Mouse (Mus musculus): ENCODE data around the gene Lsm14b. TPM values are rescaled to one million over a fixed set of nuclear protein-coding genes. Genes with fewer than 3 reads are reported as not detected.

Gene Lsm14b
- polyA plus RNA-seq, 1 experiment from 2014 or later = 5.5 TPM

GRCm38 (mm10) chr2:180071671-180072070 lies 46.9 kb downstream of the Lsm14b start:
- H3K27ac ChIP-seq = no peak overlapping the region
- H3K27me3 ChIP-seq (replicated peaks) = no peaks in the 10 kb centered on the region
- no peak overlapping the region for H3K9ac ChIP-seq
- no peak overlapping the region for H3K4me3 ChIP-seq (replicated peaks)
- no peak for ATAC-seq
- 84% methylated on average over 2 of the region's 2 CpGs for WGBS
- H3K9me3 ChIP-seq = no peaks in the 10 kb centered on the region
- no peak overlapping the region for H3K4me2 ChIP-seq (replicated peaks)
- H3K4me1 ChIP-seq (replicated peaks) = peaks cover 9% of the 10 kb centered on the region
- peaks cover 3% of the 10 kb centered on the region; the same call in 1 of the 2 replicates for H3K36me3 ChIP-seq

- no peak for ATAC-seq
- Histone ChIP-seq H3K27me3 (replicated peaks) (no peaks in the 10 kb centered on the region), H3K4me1 (replicated peaks) (peaks cover 9% of the 10 kb centered on the region), H3K9me3 (no peaks in the 10 kb centered on the region), H3K9ac (no peak overlapping the region), H3K36me3 (peaks cover 3% of the 10 kb centered on the region; the same call in 1 of the 2 replicates), H3K27ac (no peak overlapping the region), H3K4me2 (replicated peaks) (no peak overlapping the region), H3K4me3 (replicated peaks) (no peak overlapping the region)
- WGBS = 87% methylated on average over 7 of the region's 7 CpGs
Observed at GRCm38 (mm10) chr2:180072886-180073285, 48.1 kb downstream of the Lsm14b start.

- H3K9me3 ChIP-seq = no peaks in the 10 kb centered on the region
- H3K4me1 ChIP-seq (replicated peaks) = no peaks in the 10 kb centered on the region
- no peaks in the 10 kb centered on the region for H3K27me3 ChIP-seq (replicated peaks)
- no peak overlapping the region for H3K4me2 ChIP-seq (replicated peaks)
- WGBS = 72% methylated on average over 3 of the region's 3 CpGs
- no peak for ATAC-seq
- no peak overlapping the region for H3K9ac ChIP-seq
- H3K27ac ChIP-seq = no peak overlapping the region
- no peak overlapping the region for H3K4me3 ChIP-seq (replicated peaks)
- H3K36me3 ChIP-seq = peaks cover 3% of the 10 kb centered on the region; the same call in 1 of the 2 replicates
Observed at GRCm38 (mm10) chr2:180077622-180078021, 52.8 kb downstream of the Lsm14b start.

- Histone ChIP-seq H3K27me3 (replicated peaks) (no peaks in the 10 kb centered on the region), H3K36me3 (0 out of 2 replicates have a peak, but pooled peaks cover 4% of the 10 kb centered on the region), H3K4me2 (replicated peaks) (no peak overlapping the region), H3K9me3 (no peaks in the 10 kb centered on the region), H3K4me1 (replicated peaks) (no peaks in the 10 kb centered on the region), H3K9ac (no peak overlapping the region), H3K4me3 (replicated peaks) (no peak overlapping the region), H3K27ac (no peak overlapping the region)
- 82% methylated on average over 8 of the region's 8 CpGs for WGBS
- no peak for ATAC-seq
Observed at GRCm38 (mm10) chr2:180080680-180081079, 55.9 kb downstream of the Lsm14b start.

GRCm38 (mm10) chr2:180083063-180083462 lies 58.3 kb downstream of the Lsm14b start:
- Histone ChIP-seq H3K4me2 (replicated peaks) (no peak overlapping the region), H3K9ac (no peak overlapping the region), H3K36me3 (0 out of 2 replicates have a peak, but pooled peaks cover 6% of the 10 kb centered on the region), H3K4me1 (replicated peaks) (no peaks in the 10 kb centered on the region), H3K4me3 (replicated peaks) (no peak overlapping the region), H3K27me3 (replicated peaks) (no peaks in the 10 kb centered on the region), H3K27ac (no peak overlapping the region), H3K9me3 (no peaks in the 10 kb centered on the region)
- 91% methylated on average over 10 of the region's 10 CpGs for WGBS
- ATAC-seq = no peak

GRCm38 (mm10) chr2:180084565-180084964 lies 59.8 kb downstream of the Lsm14b start:
- no peak overlapping the region for H3K9ac ChIP-seq
- no peak for ATAC-seq
- no peak overlapping the region for H3K27ac ChIP-seq
- H3K36me3 ChIP-seq = 0 out of 2 replicates have a peak, but pooled peaks cover 6% of the 10 kb centered on the region
- no peak overlapping the region for H3K4me2 ChIP-seq (replicated peaks)
- no peaks in the 10 kb centered on the region for H3K27me3 ChIP-seq (replicated peaks)
- 30% methylated on average over 3 of the region's 3 CpGs for whole genome bisulfite sequencing
- no peaks in the 10 kb centered on the region for H3K4me1 ChIP-seq (replicated peaks)
- H3K9me3 ChIP-seq = no peaks in the 10 kb centered on the region
- no peak overlapping the region for H3K4me3 ChIP-seq (replicated peaks)

Other genes with a start within 250 kb of the Lsm14b start
- gene Taf4, start 48.3 kb upstream of the Lsm14b start, polyA plus RNA-seq (2015; fragmentation: Nextera tagmentation; extraction: Ambion mirVana) = 3.0 and 3.1 TPM in 2 replicates
- gene Psma7, start 17.4 kb downstream of the Lsm14b start, polyA plus RNA-seq (2015; fragmentation: Nextera tagmentation; extraction: Ambion mirVana) = 584 and 619 TPM in 2 replicates
- gene Ss18l1, start 17.5 kb downstream of the Lsm14b start, polyA plus RNA-seq (2015; fragmentation: Nextera tagmentation; extraction: Ambion mirVana) = 3.7 and 4.2 TPM in 2 replicates
- 24.9 and 28.2 TPM in 2 replicates for gene Mtg2, start 45.6 kb downstream of the Lsm14b start, polyA plus RNA-seq (2015; fragmentation: Nextera tagmentation; extraction: Ambion mirVana)
- gene Hrh3, start 79.5 kb downstream of the Lsm14b start, polyA plus RNA-seq (2015; fragmentation: Nextera tagmentation; extraction: Ambion mirVana) = 0.08 TPM in 1 of 2 replicates, not detected in the other
- gene Osbpl2, start 94.3 kb downstream of the Lsm14b start, polyA plus RNA-seq (2015; fragmentation: Nextera tagmentation; extraction: Ambion mirVana) = 29.6 and 32.8 TPM in 2 replicates
- 172 TPM in 2 replicates for gene Adrm1, start 146.5 kb downstream of the Lsm14b start, polyA plus RNA-seq (2015; fragmentation: Nextera tagmentation; extraction: Ambion mirVana)
- gene Lama5, start 200.9 kb downstream of the Lsm14b start, polyA plus RNA-seq (2015; fragmentation: Nextera tagmentation; extraction: Ambion mirVana) = 30.9 and 37.8 TPM in 2 replicates
- gene Rps21, start 232.4 kb downstream of the Lsm14b start, polyA plus RNA-seq (2015; fragmentation: Nextera tagmentation; extraction: Ambion mirVana) = 577 and 672 TPM in 2 replicates
- 11.4 and 12.7 TPM in 2 replicates for gene Cables2, start 248.5 kb downstream of the Lsm14b start, polyA plus RNA-seq (2015; fragmentation: Nextera tagmentation; extraction: Ambion mirVana)